Comparison of ENCODE assay signal across 16 mouse cellular contexts in genomic region chr13:63544119-63544966, GRCm38 (mm10). TPM values are rescaled to one million over a fixed set of nuclear protein-coding genes. Genes with fewer than 3 reads are reported as not detected.
A peak's percentile ranks its signal among the peaks of the same experiment; 100 is the strongest.
DNase-seq lines count a peak whose midpoint lies in the region; ATAC-seq and TF ChIP-seq lines count a peak whose summit lies in the region.
"Had no signal": no experiment of that assay in that cellular context is flagged by ENCODE, and none has a peak within 500 bp of the region (broad histone marks: within the 10 kb centered on the region; RNA-seq: fewer than 3 reads in every experiment).

No protein-coding gene starts in this region.

- ATAC-seq in midbrain, embryonic 13.5 days = no peak
- ATAC-seq in midbrain, postnatal 0 days (ENCODE audit: low FRiP score) = no peak
- no peak for ATAC-seq in hindbrain, embryonic 14.5 days (ENCODE audit: low FRiP score)
- no peak for ATAC-seq in heart, embryonic 12.5 days (ENCODE audit: insufficient number of reproducible peaks, low FRiP score)

- TF ChIP-seq CTCF in heart, adult 2 months (IDR thresholded peaks at IDR 0.05) = no peak
- TF ChIP-seq CTCF in midbrain, postnatal 0 days (IDR thresholded peaks at IDR 0.05) = no peak

- TF ChIP-seq EP300 in heart, adult 2 months (IDR thresholded peaks at IDR 0.05; ENCODE audit: insufficient read depth, low read depth, low read length) = no peak

- peak overlapping the region; percentile 6; the same call in 1 of the 2 replicates for H3K4me3 ChIP-seq in heart, adult 2 months
- no peak overlapping the region for H3K4me3 ChIP-seq in midbrain, embryonic 13.5 days (replicated peaks)
- no peak overlapping the region for H3K4me3 ChIP-seq in midbrain, postnatal 0 days (ENCODE audit: low read depth, low read length)
- no peak overlapping the region for H3K4me3 ChIP-seq in hindbrain, embryonic 14.5 days (replicated peaks; ENCODE audit: low read length)
- H3K4me3 ChIP-seq in heart, embryonic 12.5 days = no peak overlapping the region
- H3K4me3 ChIP-seq: embryonic facial prominence, embryonic 12.5 days; limb, embryonic 15.5 days had no signal

- no peaks in the 10 kb centered on the region for H3K27me3 ChIP-seq in heart, adult 2 months (ENCODE audit: control insufficient read depth, insufficient read depth, low read length)
- no peaks in the 10 kb centered on the region for H3K27me3 ChIP-seq in midbrain, embryonic 13.5 days
- no peaks in the 10 kb centered on the region for H3K27me3 ChIP-seq in midbrain, postnatal 0 days (ENCODE audit: insufficient read depth, low read length)
- H3K27me3 ChIP-seq in hindbrain, embryonic 14.5 days (ENCODE audit: control insufficient read depth, insufficient read depth, low read length) = no peaks in the 10 kb centered on the region
- H3K27me3 ChIP-seq in heart, embryonic 12.5 days (replicated peaks) = no peaks in the 10 kb centered on the region
- H3K27me3 ChIP-seq: embryonic facial prominence, embryonic 12.5 days; limb, embryonic 15.5 days had no signal

- TF ChIP-seq POLR2A in heart, adult 2 months (IDR thresholded peaks at IDR 0.05; ENCODE audit: insufficient read depth, low read depth, low read length) = no peak

- intact Hi-C loops in heart, adult 2 months (cut with DNase I) = no loop called here
- intact Hi-C loops in heart, postnatal 25 days (cut with DNase I) = no loop called here

- no peak for DNase-seq in heart, adult 2 months
- no peak for DNase-seq in heart, postnatal 25 days (ENCODE audit: low spot score)
- no peak for DNase-seq in midbrain, postnatal 0 days (ENCODE audit: low spot score)
- no peak for DNase-seq in hindbrain, embryonic 14.5 days (ENCODE audit: low spot score)
- peak; percentile 38 for DNase-seq in retina, embryonic 14.5 days (ENCODE audit: low spot score)
- no peak for DNase-seq in urinary bladder, postnatal 4 days (ENCODE audit: low spot score in 2 of 2)
- DNase-seq: adrenal gland, adult 8-10 months; cerebellum, postnatal 25 days; gastrocnemius, postnatal 25 days; lung, embryonic 14.5 days; thymus, adult 18-20 months had no signal

- H3K79me2 ChIP-seq in heart, adult 2 months (replicated peaks; ENCODE audit: control insufficient read depth, insufficient read depth, low read length) = no peaks in the 10 kb centered on the region; the same call in 1 of the 2 replicates

- H3K9ac ChIP-seq in heart, adult 2 months (ENCODE audit: low read depth, low read length) = no peak overlapping the region
- H3K9ac ChIP-seq in midbrain, embryonic 13.5 days (replicated peaks) = no peak overlapping the region
- no peak overlapping the region for H3K9ac ChIP-seq in midbrain, postnatal 0 days (replicated peaks; ENCODE audit: low read length, poor library complexity, severe bottlenecking)
- H3K9ac ChIP-seq in hindbrain, embryonic 14.5 days = no peak overlapping the region
- H3K9ac ChIP-seq in heart, embryonic 12.5 days = no peak overlapping the region
- H3K9ac ChIP-seq: embryonic facial prominence, embryonic 12.5 days; limb, embryonic 15.5 days; lung, embryonic 14.5 days had no signal

- H3K4me1 ChIP-seq in heart, adult 2 months (ENCODE audit: control insufficient read depth, insufficient read depth, low read length) = peaks cover 5% of the 10 kb centered on the region
- peaks cover 43% of the 10 kb centered on the region for H3K4me1 ChIP-seq in midbrain, embryonic 13.5 days (replicated peaks)
- 0 out of 2 replicates have a peak, but pooled peaks cover 5% of the 10 kb centered on the region for H3K4me1 ChIP-seq in midbrain, postnatal 0 days (ENCODE audit: insufficient read depth, low read length)
- peaks cover 18% of the 10 kb centered on the region for H3K4me1 ChIP-seq in hindbrain, embryonic 14.5 days (replicated peaks; ENCODE audit: control insufficient read depth, insufficient read depth, low read length)
- peaks cover 24% of the 10 kb centered on the region for H3K4me1 ChIP-seq in heart, embryonic 12.5 days (replicated peaks)

- H3K36me3 ChIP-seq in heart, adult 2 months (ENCODE audit: control insufficient read depth, insufficient read depth, low read length) = peaks cover 12% of the 10 kb centered on the region
- H3K36me3 ChIP-seq in midbrain, embryonic 13.5 days = peaks cover 41% of the 10 kb centered on the region
- peaks cover 34% of the 10 kb centered on the region for H3K36me3 ChIP-seq in midbrain, postnatal 0 days (ENCODE audit: insufficient read depth, low read length)
- H3K36me3 ChIP-seq in hindbrain, embryonic 14.5 days (replicated peaks; ENCODE audit: control insufficient read depth, insufficient read depth) = peaks cover 62% of the 10 kb centered on the region
- peaks cover 50% of the 10 kb centered on the region for H3K36me3 ChIP-seq in heart, embryonic 12.5 days

- H3K9me3 ChIP-seq in midbrain, embryonic 13.5 days = no peaks in the 10 kb centered on the region
- H3K9me3 ChIP-seq in midbrain, postnatal 0 days (ENCODE audit: low read length) = no peaks in the 10 kb centered on the region
- no peaks in the 10 kb centered on the region for H3K9me3 ChIP-seq in hindbrain, embryonic 14.5 days (ENCODE audit: control insufficient read depth, low read length)
- H3K9me3 ChIP-seq in heart, embryonic 12.5 days (replicated peaks) = no peaks in the 10 kb centered on the region
- H3K9me3 ChIP-seq: embryonic facial prominence, embryonic 12.5 days; limb, embryonic 15.5 days had no signal

- peak overlapping the region; percentile 3; the same call in 1 of the 2 replicates for H3K4me2 ChIP-seq in midbrain, embryonic 13.5 days (replicated peaks)
- no peak overlapping the region for H3K4me2 ChIP-seq in midbrain, postnatal 0 days (ENCODE audit: low read depth, low read length, poor library complexity, severe bottlenecking)
- H3K4me2 ChIP-seq in hindbrain, embryonic 14.5 days (replicated peaks) = no peak overlapping the region
- H3K4me2 ChIP-seq in heart, embryonic 12.5 days = no peak overlapping the region
- H3K4me2 ChIP-seq: embryonic facial prominence, embryonic 12.5 days; heart, embryonic 11.5 days; limb, embryonic 15.5 days; lung, embryonic 14.5 days had no signal

- WGBS in heart, adult 2 months = 65% methylated on average over 13 of the region's 13 CpGs
- 42% methylated on average over 13 of the region's 13 CpGs for WGBS in midbrain, embryonic 13.5 days
- 52% methylated on average over 13 of the region's 13 CpGs for WGBS in midbrain, postnatal 0 days
- 35% methylated on average over 13 of the region's 13 CpGs for WGBS in hindbrain, embryonic 14.5 days
- WGBS in heart, embryonic 12.5 days = 74% methylated on average over 13 of the region's 13 CpGs

- H3K27ac ChIP-seq in heart, adult 2 months = peak overlapping the region; percentile 66; the same call in 1 of the 2 replicates
- H3K27ac ChIP-seq in midbrain, embryonic 13.5 days = peak overlapping the region; percentile 54
- no peak overlapping the region for H3K27ac ChIP-seq in midbrain, postnatal 0 days (ENCODE audit: low read depth, low read length)
- peak overlapping the region; percentile 38; the same call in 1 of the 2 replicates for H3K27ac ChIP-seq in hindbrain, embryonic 14.5 days
- no peak overlapping the region for H3K27ac ChIP-seq in heart, embryonic 12.5 days (ENCODE audit: poor library complexity, severe bottlenecking)
- H3K27ac ChIP-seq: embryonic facial prominence, embryonic 12.5 days; limb, embryonic 15.5 days had no signal

RNA-seq across cellular contexts. Expression of gene Ptch1, which starts 29.1 kb away (rescaled TPM):
- total RNA-seq in heart, adult 2 months (2021) = 10 to 100 TPM in 1 of 2 experiments, 1 to 10 TPM in 1; 9.3 to 16.4 TPM
- polyA plus RNA-seq in heart, adult 2 months (2012; rRNA removed) = 6.7 and 9.2 TPM in 2 replicates
- 10 to 100 TPM; 12.4 to 14.9 TPM for total RNA-seq in heart, postnatal 25 days (2021)
- 16.0 and 17.8 TPM in 2 replicates for polyA plus RNA-seq in midbrain, embryonic 13.5 days (2015; fragmentation: Nextera tagmentation; extraction: Ambion mirVana)
- 27.8 and 29.9 TPM in 2 replicates for total RNA-seq in midbrain, postnatal 0 days (2014; rRNA removed)
- 6.8 and 7.9 TPM in 2 replicates for polyA plus RNA-seq in midbrain, postnatal 0 days (2015; fragmentation: Nextera tagmentation; extraction: Ambion mirVana)
- 22.7 and 24.2 TPM in 2 replicates for polyA plus RNA-seq in hindbrain, embryonic 14.5 days (2014; fragmentation: Nextera tagmentation; extraction: Ambion mirVana)
- 6.4 and 7.5 TPM in 2 replicates for polyA plus RNA-seq in heart, embryonic 12.5 days (2016; fragmentation: Nextera tagmentation; extraction: Ambion mirVana)

RNA-seq across cellular contexts. Expression of gene Fancc, which starts 47.3 kb away (rescaled TPM):
- 1 to 10 TPM; 3.3 to 3.7 TPM for total RNA-seq in heart, adult 2 months (2021)
- 3.6 and 4.1 TPM in 2 replicates for polyA plus RNA-seq in heart, adult 2 months (2012; rRNA removed)
- 1 to 10 TPM; 3.4 to 4.4 TPM for total RNA-seq in heart, postnatal 25 days (2021)
- polyA plus RNA-seq in midbrain, embryonic 13.5 days (2015; fragmentation: Nextera tagmentation; extraction: Ambion mirVana) = 17.6 and 19.7 TPM in 2 replicates
- 12.1 and 17.7 TPM in 2 replicates for total RNA-seq in midbrain, postnatal 0 days (2014; rRNA removed)
- 9.2 and 9.3 TPM in 2 replicates for polyA plus RNA-seq in midbrain, postnatal 0 days (2015; fragmentation: Nextera tagmentation; extraction: Ambion mirVana)
- polyA plus RNA-seq in hindbrain, embryonic 14.5 days (2014; fragmentation: Nextera tagmentation; extraction: Ambion mirVana) = 15.5 and 15.9 TPM in 2 replicates
- polyA plus RNA-seq in heart, embryonic 12.5 days (2016; fragmentation: Nextera tagmentation; extraction: Ambion mirVana) = 15.3 and 18.1 TPM in 2 replicates

Comparison
In these comparisons a context has a peak if more than half of its experiments do, and no peak if none do; other contexts are left out.
1. H3K27ac ChIP-seq: peak in heart, adult 2 months (single experiment), midbrain, embryonic 13.5 days (single experiment) and hindbrain, embryonic 14.5 days (single experiment); none in midbrain, postnatal 0 days (single experiment) and heart, embryonic 12.5 days (single experiment).